Mouse (Mus musculus) urinary bladder, postnatal 10 days (tissue): ENCODE results near the gene Sdhaf1.

Experiments used
- DNase-seq: peaks from one replicate; pipeline ENCODE4 v3.0.0; 2022; ENCODE audit warnings: low spot score

The Sdhaf1 gene

GRCm38 (mm10) chr7:30293795-30294194 lies 29.9 kb downstream of the Sdhaf1 start:
- DNase-seq = no peak

- peak; percentile 40 for DNase-seq
These were observed 32.2 kb downstream of the Sdhaf1 start, which contains the start of gene Clip3 for GRCm38 (mm10) chr7:30291215-30292131. TSS of gene Clip3 (plus strand) at chr7:30291728.

GRCm38 (mm10) chr7:30289714-30290399 lies 33.8 kb downstream of the Sdhaf1 start:
- no peak for DNase-seq

GRCm38 (mm10) chr7:30289071-30289713 lies 34.5 kb downstream of the Sdhaf1 start:
- DNase-seq = no peak

GRCm38 (mm10) chr7:30288046-30288445 lies 35.6 kb downstream of the Sdhaf1 start:
- DNase-seq = no peak

GRCm38 (mm10) chr7:30286701-30287410 lies 36.8 kb downstream of the Sdhaf1 start:
- no peak for DNase-seq

- DNase-seq = no peak
These were observed 41.0 kb downstream of the Sdhaf1 start for GRCm38 (mm10) chr7:30282740-30283139.

- no peak for DNase-seq
These were observed 42.2 kb downstream of the Sdhaf1 start for GRCm38 (mm10) chr7:30281522-30281921.

GRCm38 (mm10) chr7:30280670-30281138 lies 43.0 kb downstream of the Sdhaf1 start:
- DNase-seq = peak; percentile 62

- peak; percentile 69 for DNase-seq
These were observed 43.6 kb downstream of the Sdhaf1 start, which contains the start of the genes Thap8 and Wdr62 for GRCm38 (mm10) chr7:30279951-30280669. TSS of gene Thap8 (plus strand) at chr7:30280094. TSS of gene Wdr62 (minus strand) at chr7:30280419.

- DNase-seq = no peak
These were observed 44.2 kb downstream of the Sdhaf1 start for GRCm38 (mm10) chr7:30279536-30279935.

- DNase-seq = no peak
These were observed 44.8 kb downstream of the Sdhaf1 start for GRCm38 (mm10) chr7:30278911-30279310.

GRCm38 (mm10) chr7:30274383-30274782 lies 49.3 kb downstream of the Sdhaf1 start:
- no peak for DNase-seq
